Mouse (Mus musculus) embryonic fibroblast, embryonic 13.5 days (primary cell): ENCODE measurements around the gene Aph1a. TPM values are rescaled to one million over a fixed set of nuclear protein-coding genes. Genes with fewer than 3 reads are reported as not detected.

ENCODE experiments used
- H3K27ac ChIP-seq: 2 replicates; pipeline ENCODE4 v1.5.1; 2012; ENCODE audit warnings: low read length, control low read depth, inconsistent platforms; ENCODE audit not compliant: insufficient read depth
- H3K4me1 ChIP-seq: 2 replicates; pipeline ENCODE4 v1.6.1; 2011; ENCODE audit warnings: low read length; ENCODE audit not compliant: control insufficient read depth, insufficient read depth
- H3K4me3 ChIP-seq: 2 replicates; pipeline ENCODE4 v1.5.1; 2011; ENCODE audit warnings: mild to moderate bottlenecking, control low read depth, low read length; ENCODE audit not compliant: insufficient read depth
- CTCF ChIP-seq: IDR thresholded peaks from 2 replicates; pipeline ENCODE4 v1.5.1; 2011; ENCODE audit warnings: mild to moderate bottlenecking, control low read depth, low read length, moderate library complexity, borderline replicate concordance; ENCODE audit not compliant: insufficient read depth
- POLR2A ChIP-seq: IDR thresholded peaks from 2 replicates; pipeline ENCODE4 v1.6.1; 2011; ENCODE audit warnings: low read depth, mild to moderate bottlenecking, control low read depth, low read length, moderate library complexity
- polyA plus RNA-seq: library from polyadenylated mRNA; stranded (reverse); fragments of >200 nt; gene quantifications from 2 replicates; pipeline ENCODE4 v1.2.4, GENCODE M21; 2011; ENCODE audit warnings: low read depth; ENCODE audit not compliant: missing spikeins, insufficient read length

The Aph1a gene
- polyA plus RNA-seq, 1 experiment: 63.3 TPM

DNA sequence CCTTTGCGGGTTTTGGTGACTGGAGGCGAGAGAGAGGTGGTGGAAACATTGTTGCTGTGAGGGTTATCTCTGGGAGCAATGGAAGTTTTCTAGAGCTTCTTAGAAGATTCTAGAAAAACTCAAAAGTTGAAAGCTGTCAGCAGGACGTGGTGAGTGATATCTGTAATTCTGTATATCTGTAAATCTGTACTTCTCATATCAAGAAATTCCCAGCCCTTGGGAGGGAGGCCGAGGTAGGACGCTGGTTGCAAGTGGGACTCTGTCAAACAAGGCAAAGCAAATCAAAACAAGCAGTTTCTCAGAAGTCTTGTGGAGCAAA lies 36.7 kb downstream of the Aph1a start:
- TF ChIP-seq POLR2A (no peak), CTCF (no peak)
- H3K4me1 ChIP-seq: no peaks in the 10 kb centered on the region
- H3K4me3 ChIP-seq: peak overlapping the region; percentile 99

DNA sequence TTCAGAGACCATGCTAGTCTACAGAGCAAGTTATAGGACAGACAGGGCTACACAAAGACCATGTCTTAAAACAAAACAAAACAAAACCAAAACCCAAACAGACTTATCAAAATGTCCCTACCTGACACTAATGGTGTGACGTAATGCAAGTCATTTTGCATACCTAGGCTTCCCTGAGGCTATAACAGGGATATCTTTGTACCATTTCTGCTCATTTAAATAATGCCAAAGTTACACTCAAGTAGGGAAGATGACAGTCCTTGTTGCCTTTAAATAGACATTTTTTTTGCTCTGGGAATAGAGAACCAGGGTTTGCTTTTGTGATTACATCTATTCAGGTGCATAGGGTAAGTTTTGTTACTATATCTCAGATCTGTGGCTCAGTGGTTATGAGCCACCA lies 37.7 kb downstream of the Aph1a start:
- Histone ChIP-seq H3K27ac (no peak overlapping the region), H3K4me1 (no peaks in the 10 kb centered on the region), H3K4me3 (no peak overlapping the region)
- TF ChIP-seq CTCF: no peak
- TF ChIP-seq POLR2A: no peak

More for the DNA sequence above, 36.7 kb downstream of the Aph1a start:
- H3K27ac ChIP-seq: no peak overlapping the region

DNA sequence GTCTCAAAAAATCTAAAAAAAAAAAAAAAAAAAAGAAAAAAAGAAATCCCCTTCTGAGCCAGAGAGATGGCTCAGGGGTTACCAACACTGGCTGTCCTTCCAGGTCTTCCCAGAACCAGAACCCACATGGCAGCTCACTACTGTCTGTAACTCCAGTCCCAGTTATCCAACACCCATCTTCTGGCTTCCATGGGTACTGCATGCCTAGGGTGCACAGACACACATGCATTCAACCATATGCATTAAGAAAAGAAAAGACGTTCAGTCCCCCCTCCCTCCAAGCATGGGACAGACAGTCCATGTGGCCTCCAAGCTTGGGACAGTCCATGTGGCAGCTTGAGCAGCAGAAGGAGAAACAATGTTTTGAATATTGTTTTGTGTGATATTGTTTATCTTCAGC lies 38.4 kb downstream of the Aph1a start:
- Histone ChIP-seq H3K27ac (no peak overlapping the region), H3K4me3 (no peak overlapping the region), H3K4me1 (no peaks in the 10 kb centered on the region)
- TF ChIP-seq POLR2A (no peak), CTCF (no peak)

DNA sequence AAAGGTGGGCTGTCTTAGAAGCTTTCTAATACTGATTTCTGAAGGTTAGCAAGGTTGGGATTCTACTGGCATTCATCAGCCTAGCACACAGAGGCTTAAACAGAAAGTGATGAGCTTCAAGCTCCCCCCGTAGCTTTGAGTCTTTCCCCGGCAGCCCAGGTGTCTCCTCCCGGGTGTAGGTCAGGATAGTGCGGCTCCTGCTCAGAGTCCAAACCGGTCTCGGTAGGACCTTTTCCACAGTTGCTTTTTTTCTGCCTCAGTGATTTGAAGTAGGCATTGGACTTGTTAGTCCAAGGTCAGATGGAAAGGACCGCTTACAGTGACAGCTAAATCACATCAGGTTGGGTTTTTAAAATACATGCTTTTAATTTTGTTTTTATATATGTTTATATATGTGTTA lies 38.8 kb downstream of the Aph1a start:
- no peak for TF ChIP-seq POLR2A
- TF ChIP-seq CTCF: no peak
- Histone ChIP-seq H3K27ac (no peak overlapping the region), H3K4me3 (no peak overlapping the region), H3K4me1 (no peaks in the 10 kb centered on the region)

DNA sequence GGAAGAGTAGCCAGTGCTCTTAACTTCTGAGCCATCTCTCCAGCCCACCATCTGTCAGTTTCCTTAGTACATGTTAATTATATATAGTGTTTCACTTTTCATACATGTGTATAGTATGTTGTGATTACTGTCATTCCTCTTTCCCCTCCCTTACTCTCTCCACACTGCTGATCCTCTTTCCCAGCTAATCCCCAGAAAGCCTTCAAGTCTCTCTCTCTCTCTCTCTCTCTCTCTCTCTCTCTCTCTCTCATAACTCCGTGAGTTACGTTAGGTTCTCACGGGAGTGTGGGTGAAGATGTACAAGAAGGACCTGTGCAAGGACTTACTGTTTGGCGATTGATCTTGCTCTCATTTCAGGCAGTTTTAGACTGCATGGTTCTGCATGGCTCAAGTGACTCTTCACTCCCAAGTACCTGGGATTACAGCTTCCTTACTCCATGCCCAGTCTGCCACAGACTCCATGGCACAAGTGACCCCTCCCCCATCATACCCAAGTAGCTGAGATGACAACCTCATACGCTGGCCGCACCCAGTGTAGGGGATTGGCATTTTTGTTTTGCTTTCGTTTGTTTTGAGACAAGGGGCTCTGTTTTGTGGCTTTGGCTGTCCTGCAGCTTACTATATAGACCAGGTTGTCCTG lies 39.5 kb downstream of the Aph1a start:
- no peaks in the 10 kb centered on the region for H3K4me1 ChIP-seq
- TF ChIP-seq CTCF (no peak), POLR2A (no peak)
- H3K4me3 ChIP-seq: no peak overlapping the region
- no peak overlapping the region for H3K27ac ChIP-seq

DNA sequence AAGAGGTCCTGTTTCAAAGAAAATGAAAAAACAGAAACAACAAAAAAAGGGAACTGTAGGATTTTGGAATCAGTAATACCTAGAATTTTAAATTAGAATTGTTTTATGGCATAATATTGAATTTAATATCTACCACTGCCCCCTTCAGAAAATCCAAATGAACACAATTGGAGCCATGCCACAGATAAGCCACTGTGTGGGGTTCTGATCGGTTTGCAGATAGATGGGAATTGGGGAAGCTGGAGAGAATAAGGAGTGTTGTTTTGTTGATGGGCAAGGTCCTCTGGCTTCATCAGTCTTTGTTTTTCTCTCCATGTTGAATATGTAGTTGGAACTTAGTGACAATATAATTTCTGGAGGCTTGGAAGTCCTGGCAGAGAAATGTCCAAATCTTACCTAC lies 40.7 kb downstream of the Aph1a start:
- H3K27ac ChIP-seq: no peak overlapping the region
- no peaks in the 10 kb centered on the region for H3K4me1 ChIP-seq
- TF ChIP-seq CTCF (no peak), POLR2A (no peak)
- no peak overlapping the region for H3K4me3 ChIP-seq

DNA sequence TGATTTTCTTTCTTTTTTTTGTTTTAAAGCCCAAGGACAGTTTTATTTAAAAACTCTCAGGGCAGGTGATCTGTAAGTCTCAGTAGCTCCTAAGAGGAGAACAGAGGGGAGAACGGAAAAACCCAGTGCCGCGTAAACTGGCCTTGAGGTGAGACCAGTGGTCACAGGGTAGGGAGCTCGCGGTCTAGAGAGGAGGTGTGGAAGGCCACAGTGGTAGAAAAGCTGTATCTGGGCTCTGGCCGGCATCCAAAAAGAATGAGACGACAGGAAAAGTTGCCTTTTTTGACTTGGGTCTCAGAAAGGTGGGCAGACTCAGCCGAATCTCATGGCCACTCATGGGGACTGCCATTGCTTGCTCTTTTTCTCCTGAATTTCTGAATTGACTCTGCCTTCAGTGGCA lies 44.4 kb downstream of the Aph1a start:
- no peak overlapping the region for H3K27ac ChIP-seq
- TF ChIP-seq POLR2A (no peak), CTCF (no peak)
- H3K4me1 ChIP-seq: no peaks in the 10 kb centered on the region
- H3K4me3 ChIP-seq: no peak overlapping the region

DNA sequence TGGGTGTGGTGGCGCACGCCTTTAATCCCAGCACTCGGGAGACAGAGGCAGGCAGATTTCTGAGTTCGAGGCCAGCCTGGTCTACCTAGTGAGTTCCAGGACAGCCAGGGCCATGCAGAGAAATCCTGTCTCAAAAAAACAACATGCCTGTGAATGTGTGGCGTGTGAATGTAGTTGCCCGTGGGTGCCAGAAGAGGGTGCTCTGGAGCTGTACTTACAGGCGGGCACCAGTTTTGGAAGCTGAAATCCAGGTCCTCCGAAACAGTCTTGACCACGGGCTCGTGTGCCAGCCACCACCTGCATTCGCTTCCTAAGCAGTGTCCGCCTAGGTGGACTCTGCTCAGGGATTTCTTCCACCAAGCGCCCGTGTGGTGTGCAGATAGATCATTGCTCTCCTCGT lies 45.1 kb downstream of the Aph1a start:
- no peak overlapping the region for H3K27ac ChIP-seq
- no peaks in the 10 kb centered on the region for H3K4me1 ChIP-seq
- TF ChIP-seq POLR2A (no peak), CTCF (no peak)
- H3K4me3 ChIP-seq: no peak overlapping the region

DNA sequence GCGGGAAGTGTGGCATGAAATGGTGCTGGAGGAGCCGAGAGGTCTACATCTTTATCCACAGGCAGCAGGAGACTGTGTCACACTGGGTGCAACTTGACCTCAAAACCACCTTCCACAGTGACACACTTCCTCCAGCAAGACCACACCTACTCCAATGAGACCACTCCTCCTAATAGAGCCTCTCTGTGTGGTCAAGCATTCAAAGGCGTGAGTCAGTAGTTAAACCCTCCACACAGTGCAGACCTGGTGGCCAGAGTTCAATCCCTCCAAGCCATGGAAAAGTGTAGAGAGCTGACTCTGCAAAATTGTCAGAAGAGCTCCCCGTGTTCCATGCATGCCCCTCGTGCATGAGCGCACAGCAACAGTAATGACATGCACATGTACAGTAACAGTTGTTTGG lies 49.0 kb downstream of the Aph1a start:
- no peak overlapping the region for H3K4me3 ChIP-seq
- no peak overlapping the region for H3K27ac ChIP-seq
- no peaks in the 10 kb centered on the region for H3K4me1 ChIP-seq
- no peak for TF ChIP-seq POLR2A
- TF ChIP-seq CTCF: no peak

DNA sequence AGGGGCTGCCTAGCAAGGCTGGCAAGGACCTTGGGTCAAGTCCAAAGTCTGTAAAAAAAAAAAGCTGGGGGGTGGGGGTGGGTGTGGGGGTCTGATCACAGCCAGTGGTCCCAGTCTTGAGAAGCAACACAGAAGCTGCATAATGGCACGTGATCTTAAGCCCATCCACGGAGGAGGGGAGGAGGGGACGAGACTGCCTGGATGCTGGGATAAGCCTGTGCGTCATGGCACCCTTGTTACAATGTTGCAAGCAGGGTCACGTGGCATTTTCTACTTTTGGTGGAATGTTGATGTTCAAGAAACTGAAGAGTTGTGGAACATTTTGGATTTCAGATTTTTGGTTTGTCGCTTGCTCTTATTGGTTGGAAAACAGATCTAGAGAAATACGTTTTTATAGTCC lies 49.5 kb downstream of the Aph1a start:
- H3K27ac ChIP-seq: no peak overlapping the region
- H3K4me1 ChIP-seq: no peaks in the 10 kb centered on the region
- no peak overlapping the region for H3K4me3 ChIP-seq
- TF ChIP-seq POLR2A (no peak), CTCF (no peak)

DNA sequence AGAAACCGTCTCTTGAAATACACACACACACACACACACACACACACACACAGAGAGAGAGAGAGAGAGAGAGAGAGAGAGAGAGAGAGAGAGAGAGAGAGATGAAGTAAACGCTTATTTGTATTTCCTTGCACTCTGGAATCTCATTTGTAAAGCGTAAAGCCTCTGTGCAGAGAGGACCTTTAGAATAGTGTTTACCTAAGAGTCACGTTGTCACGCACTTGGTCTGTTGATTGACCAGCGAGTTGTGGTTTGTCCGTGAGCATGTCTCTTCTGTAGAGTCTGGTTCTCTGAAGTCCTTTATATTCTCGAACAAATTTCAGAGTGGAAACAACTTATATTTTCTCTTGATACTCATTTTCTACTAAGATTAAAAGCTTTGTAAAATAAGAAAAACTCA lies 51.0 kb downstream of the Aph1a start:
- Histone ChIP-seq H3K27ac (no peak overlapping the region), H3K4me1 (no peaks in the 10 kb centered on the region), H3K4me3 (no peak overlapping the region)
- no peak for TF ChIP-seq POLR2A
- no peak for TF ChIP-seq CTCF
